11 mouse cellular contexts compared by ENCODE assay signal in the genomic region with DNA sequence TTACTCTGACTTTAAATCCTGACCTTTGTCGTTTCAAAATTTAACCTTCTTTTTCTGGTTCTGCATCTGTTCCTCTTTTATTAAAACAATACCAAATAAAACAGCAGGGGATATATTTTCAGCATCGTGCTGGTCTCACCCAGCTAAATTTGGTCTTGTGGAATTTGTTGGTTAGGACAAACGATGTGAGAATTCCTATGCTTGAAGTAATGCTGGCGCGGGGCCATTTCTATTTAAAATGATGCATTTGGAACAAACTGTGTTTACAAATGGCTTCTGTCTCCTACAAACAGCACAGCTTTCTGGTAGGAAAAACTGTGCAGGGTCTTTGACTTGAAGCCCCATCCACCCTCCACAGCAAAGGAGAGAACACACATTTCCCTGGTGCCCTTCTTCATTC.
DNase-seq lines count a peak whose midpoint lies in the region; TF ChIP-seq lines count a peak whose summit lies in the region.
"Had no signal": no experiment of that assay in that cellular context is flagged by ENCODE, and none has a peak within 500 bp of the region (broad histone marks: within the 10 kb centered on the region; RNA-seq: fewer than 3 reads in every experiment).

No protein-coding gene starts in this region.

- 90% methylated on average over 5 of the region's 5 CpGs for WGBS in thymus, adult 2 months

- no peak overlapping the region for H3ac ChIP-seq in myocyte (ENCODE audit: control insufficient read depth, insufficient read length)

- peak overlapping the region; percentile 32 for H3K4me2 ChIP-seq in myocyte (ENCODE audit: low read depth)
- H3K4me2 ChIP-seq: heart, embryonic 13.5 days; liver, embryonic 13.5 days had no signal

- peak overlapping the region; percentile 80 for H3K27ac ChIP-seq in gastrocnemius, adult 2 months
- H3K27ac ChIP-seq in thymus, adult 2 months (ENCODE audit: control insufficient read depth, insufficient read depth, low read length) = no peak overlapping the region
- H3K27ac ChIP-seq: heart, embryonic 13.5 days; liver, embryonic 13.5 days had no signal

- no peak overlapping the region for H3K4me3 ChIP-seq in gastrocnemius, adult 2 months
- H3K4me3 ChIP-seq in myocyte = no peak overlapping the region
- no peak overlapping the region for H3K4me3 ChIP-seq in thymus, adult 2 months (ENCODE audit: control insufficient read depth, insufficient read depth, low read length)
- H3K4me3 ChIP-seq: heart, embryonic 13.5 days; liver, embryonic 13.5 days had no signal

- intact Hi-C loops in gastrocnemius, adult 2 months (cut with DNase I) = loop anchor here (5.0 kb wide), 1 partner anchor 59 kb away; no protein-coding TSS in a partner anchor

- TF ChIP-seq POLR2A in myocyte (IDR thresholded peaks at IDR 0.05; ENCODE audit: insufficient read length, low read depth) = no peak
- TF ChIP-seq POLR2A in thymus, adult 2 months (IDR thresholded peaks at IDR 0.05; ENCODE audit: control insufficient read depth, extremely low read depth, insufficient read depth, low read length, poor library complexity) = no peak

- H3K4me1 ChIP-seq in thymus, adult 2 months (replicated peaks; ENCODE audit: control insufficient read depth, insufficient read depth, low read length) = peaks cover 2% of the 10 kb centered on the region; the same call in 1 of the 2 replicates
- H3K4me1 ChIP-seq: heart, embryonic 13.5 days; liver, embryonic 13.5 days had no signal

- peak; percentile 13 to 22 for DNase-seq in cerebellum, postnatal 10 days
- no peak for DNase-seq in cerebellum, adult 9-10 months
- DNase-seq in layer of hippocampus, adult 11-12 months (ENCODE audit: low spot score) = peak; percentile 17
- DNase-seq in layer of hippocampus, adult 9-10 months (ENCODE audit: low spot score) = no peak
- peak; percentile 66 for DNase-seq in gastrocnemius, adult 2 months
- DNase-seq in thymus, adult 2 months = no peak
- DNase-seq in adrenal gland, postnatal 36 days = no peak
- DNase-seq: liver, embryonic 13.5 days; thymus, postnatal 4 days had no signal

- no peaks in the 10 kb centered on the region for H3K36me3 ChIP-seq in myocyte (ENCODE audit: control insufficient read depth, insufficient read depth)
- no peaks in the 10 kb centered on the region for H3K36me3 ChIP-seq in thymus, adult 2 months (ENCODE audit: control insufficient read depth, insufficient read depth, low read length)
- H3K36me3 ChIP-seq: heart, embryonic 13.5 days; liver, embryonic 13.5 days had no signal

- no peak for TF ChIP-seq CTCF in gastrocnemius, adult 2 months (IDR thresholded peaks at IDR 0.05)
- no peak for TF ChIP-seq CTCF in thymus, adult 2 months (IDR thresholded peaks at IDR 0.05; ENCODE audit: borderline replicate concordance, control insufficient read depth, extremely low read depth, insufficient read depth, low read length, poor library complexity)

- H3K27me3 ChIP-seq in myocyte (ENCODE audit: control insufficient read depth, insufficient read depth, insufficient read length) = no peaks in the 10 kb centered on the region
- no peaks in the 10 kb centered on the region for H3K27me3 ChIP-seq in thymus, adult 2 months (ENCODE audit: control insufficient read depth, insufficient read depth, low read length)
- H3K27me3 ChIP-seq: heart, embryonic 13.5 days; liver, embryonic 13.5 days had no signal

- no peaks in the 10 kb centered on the region for H3K79me2 ChIP-seq in myocyte (ENCODE audit: control insufficient read depth, insufficient read depth)

TF ChIP-seq in myocyte, 11 proteins besides CTCF, POLR2A, EP300 and RAD21:
- TF ChIP-seq POLR2AphosphoS2 (IDR thresholded peaks at IDR 0.05; ENCODE audit: insufficient read length, low read depth) (no peak), MYOG (IDR thresholded peaks at IDR 0.05; ENCODE audit: control insufficient read depth in 1 of 3, insufficient read depth in 1 of 3, insufficient read length in 2 of 3, low read depth in 2 of 3) (peak in 1 of 3 experiments; percentile 21), CEBPB (IDR thresholded peaks at IDR 0.05; ENCODE audit: insufficient read depth, poor library complexity, severe bottlenecking) (no peak), MAX (IDR thresholded peaks at IDR 0.05; ENCODE audit: low read depth) (no peak), TCF3 (IDR thresholded peaks at IDR 0.05; ENCODE audit: insufficient read length, low read depth) (no peak), REST (IDR thresholded peaks at IDR 0.05; ENCODE audit: insufficient read depth, insufficient read length) (no peak), SRF (IDR thresholded peaks at IDR 0.05; ENCODE audit: control insufficient read depth, insufficient read length, low read depth) (no peak), MYOD1 (IDR thresholded peaks at IDR 0.05; ENCODE audit: control insufficient read depth in 1 of 3, insufficient read length in 2 of 3, low read depth in 2 of 3) (no peak), E2F4 (IDR thresholded peaks at IDR 0.05; ENCODE audit: insufficient read depth) (no peak)

Comparison
In these comparisons a context has a peak if more than half of its experiments do, and no peak if none do; other contexts are left out.
1. DNase-seq: peak in cerebellum, postnatal 10 days (2 of 2), layer of hippocampus, adult 11-12 months (single experiment) and gastrocnemius, adult 2 months (single experiment); none in cerebellum, adult 9-10 months (single experiment), layer of hippocampus, adult 9-10 months (single experiment), thymus, adult 2 months (single experiment) and adrenal gland, postnatal 36 days (0 of 2).